Mouse (Mus musculus): ENCODE data around the gene Fbxl14.

DNA sequence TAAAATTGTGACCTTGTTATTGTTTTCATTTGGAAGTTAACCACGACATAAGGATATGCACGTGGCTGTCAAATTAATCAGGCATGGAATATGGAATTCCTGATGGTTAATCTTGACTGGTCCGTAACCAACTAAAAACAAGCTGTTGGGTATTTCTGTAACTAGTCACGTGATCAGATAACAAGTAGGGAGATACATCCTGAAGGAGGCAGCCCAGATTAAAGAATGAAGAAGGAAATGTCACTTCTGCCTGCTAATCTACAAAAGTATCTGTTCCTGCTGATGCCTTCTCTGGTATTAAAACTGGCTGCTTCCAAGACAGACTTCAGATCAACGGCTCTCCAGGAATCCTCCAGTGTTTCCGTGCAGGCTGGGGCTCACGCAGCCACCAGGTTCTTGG lies 6.0 kb upstream of the Fbxl14 start:
- no peak for TF ChIP-seq CTCF (IDR thresholded peaks at IDR 0.05; ENCODE audit: low read depth)
- TF ChIP-seq EP300 (optimal IDR thresholded peaks at IDR 0.05), result no peak

All from stomach, postnatal 0 days (tissue).